Mouse (Mus musculus): ENCODE results near the gene Parvb.

GRCm38 (mm10) chr15:84328870-84329269, 97.0 kb downstream of the Parvb start:
- TF ChIP-seq CTCF (conservative IDR thresholded peaks at IDR 0.05; ENCODE audit: insufficient read depth, insufficient read length, low read depth, low read length) (no peak), POLR2A (IDR thresholded peaks at IDR 0.05; ENCODE audit: low read depth, low read length) (no peak)

All from kidney, adult 2 months (tissue).